Mouse (Mus musculus): ENCODE results near the gene Itgb6.

- TF ChIP-seq CTCF (IDR thresholded peaks at IDR 0.05; ENCODE audit: low read depth): no peak
- no peak for TF ChIP-seq EP300 (IDR thresholded peaks at IDR 0.05; ENCODE audit: low read depth)
Measured at GRCm38 (mm10) chr2:60714475-60714874, 8.0 kb downstream of the Itgb6 start.

All from liver, postnatal 0 days (tissue).